Comparison of ENCODE assay signal across 9 mouse cellular contexts in genomic region chr3:87838622-87839021, GRCm38 (mm10). TPM values are rescaled to one million over a fixed set of nuclear protein-coding genes. Genes with fewer than 3 reads are reported as not detected.
DNase-seq lines count a peak whose midpoint lies in the region; ATAC-seq and TF ChIP-seq lines count a peak whose summit lies in the region.
"Had no signal": no experiment of that assay in that cellular context is flagged by ENCODE, and none has a peak within 500 bp of the region (broad histone marks: within the 10 kb centered on the region; RNA-seq: fewer than 3 reads in every experiment).

No protein-coding gene starts in this region.

- H3K9me3 ChIP-seq in intestine, postnatal 0 days (ENCODE audit: control insufficient read depth): no peaks in the 10 kb centered on the region
- no peaks in the 10 kb centered on the region for H3K9me3 ChIP-seq in intestine, embryonic 16.5 days (ENCODE audit: control insufficient read depth, low read length)
- H3K9me3 ChIP-seq: neural tube, embryonic 12.5 days had no signal

- peaks cover 8% of the 10 kb centered on the region; the same call in 1 of the 2 replicates for H3K27me3 ChIP-seq in intestine, postnatal 0 days (replicated peaks; ENCODE audit: control insufficient read depth, insufficient read depth, low read length)
- H3K27me3 ChIP-seq in intestine, embryonic 16.5 days (replicated peaks; ENCODE audit: control insufficient read depth, insufficient read depth, low read length): no peaks in the 10 kb centered on the region
- H3K27me3 ChIP-seq: neural tube, embryonic 12.5 days had no signal

- no peaks in the 10 kb centered on the region for H3K36me3 ChIP-seq in intestine, postnatal 0 days (ENCODE audit: control insufficient read depth, insufficient read depth)
- H3K36me3 ChIP-seq in intestine, embryonic 16.5 days (ENCODE audit: control insufficient read depth, insufficient read depth, low read length): no peaks in the 10 kb centered on the region
- H3K36me3 ChIP-seq: neural tube, embryonic 12.5 days had no signal

- no peak overlapping the region for H3K27ac ChIP-seq in intestine, postnatal 0 days (ENCODE audit: low read depth, low read length)
- H3K27ac ChIP-seq in intestine, embryonic 16.5 days (ENCODE audit: low read length): no peak overlapping the region
- H3K27ac ChIP-seq: neural tube, embryonic 12.5 days had no signal

- ATAC-seq in intestine, postnatal 0 days: no peak
- ATAC-seq in intestine, embryonic 16.5 days: no peak

- DNase-seq in adrenal gland, adult 2 months: peak; percentile 63
- DNase-seq in embryo, embryonic 11 days: peak; percentile 85
- DNase-seq in hindlimb bud, embryonic 11.5 days (ENCODE audit: extremely low spot score, low read depth, low spot score): peak; percentile 67
- DNase-seq in left cerebral cortex, postnatal 4 days: peak; percentile 77
- DNase-seq in retina, adult 2 months (ENCODE audit: low read depth, low spot score): peak; percentile 52
- peak; percentile 85 for DNase-seq in thymus, postnatal 14 days

- H3K4me1 ChIP-seq in intestine, postnatal 0 days (replicated peaks; ENCODE audit: control insufficient read depth, insufficient read depth, low read length): no peaks in the 10 kb centered on the region
- no peaks in the 10 kb centered on the region for H3K4me1 ChIP-seq in intestine, embryonic 16.5 days (ENCODE audit: control insufficient read depth, insufficient read depth, low read length)
- H3K4me1 ChIP-seq: neural tube, embryonic 12.5 days had no signal

- no peak overlapping the region for H3K4me2 ChIP-seq in intestine, postnatal 0 days (replicated peaks; ENCODE audit: low read depth)
- no peak overlapping the region for H3K4me2 ChIP-seq in intestine, embryonic 16.5 days (ENCODE audit: low read depth, low read length)
- H3K4me2 ChIP-seq: neural tube, embryonic 12.5 days had no signal

- peak; percentile 93 for TF ChIP-seq CTCF in intestine, postnatal 0 days (IDR thresholded peaks at IDR 0.05; ENCODE audit: low read depth)

- H3K9ac ChIP-seq in intestine, postnatal 0 days (ENCODE audit: low read depth, low read length): no peak overlapping the region
- H3K9ac ChIP-seq in intestine, embryonic 16.5 days (ENCODE audit: low read depth, low read length): no peak overlapping the region
- H3K9ac ChIP-seq: neural tube, embryonic 12.5 days had no signal

- 2% methylated on average over 4 of the region's 4 CpGs for WGBS in intestine, postnatal 0 days
- 3% methylated on average over 4 of the region's 4 CpGs for WGBS in intestine, embryonic 16.5 days

- intact Hi-C loops in left cerebral cortex, postnatal 4 days (cut with DNase I): no loop called here

- no peak overlapping the region for H3K4me3 ChIP-seq in intestine, postnatal 0 days (ENCODE audit: low read depth, low read length)
- no peak overlapping the region for H3K4me3 ChIP-seq in intestine, embryonic 16.5 days (ENCODE audit: low read length)
- H3K4me3 ChIP-seq: neural tube, embryonic 12.5 days had no signal

RNA-seq across cellular contexts. Expression of gene Sh2d2a, which starts 7.9 kb away (rescaled TPM):
- 0.17 and 0.47 TPM in 2 replicates for polyA plus RNA-seq in intestine, postnatal 0 days (2015; fragmentation: Nextera tagmentation; extraction: Ambion mirVana)
- 0.36 and 0.37 TPM in 2 replicates for polyA plus RNA-seq in intestine, embryonic 16.5 days (2015; fragmentation: Nextera tagmentation; extraction: Ambion mirVana)
- total RNA-seq in adrenal gland, adult 2 months (2021): under 1 TPM; 0.17 to 0.31 TPM
- 0.30 and 0.39 TPM in 2 replicates for polyA plus RNA-seq in adrenal gland, adult 2 months (2012; rRNA removed)
- not detected for total RNA-seq in left cerebral cortex, postnatal 4 days (2021)
- polyA plus RNA-seq: neural tube, embryonic 12.5 days had no signal

RNA-seq across cellular contexts. Expression of gene Pear1, which starts 14.5 kb away (rescaled TPM):
- polyA plus RNA-seq in intestine, postnatal 0 days (2015; fragmentation: Nextera tagmentation; extraction: Ambion mirVana): 7.7 and 10.1 TPM in 2 replicates
- 22.2 and 22.5 TPM in 2 replicates for polyA plus RNA-seq in intestine, embryonic 16.5 days (2015; fragmentation: Nextera tagmentation; extraction: Ambion mirVana)
- 10 to 100 TPM; 20.0 to 23.9 TPM for total RNA-seq in adrenal gland, adult 2 months (2021)
- polyA plus RNA-seq in adrenal gland, adult 2 months (2012; rRNA removed): 63.3 and 71.7 TPM in 2 replicates
- 10 to 100 TPM in 1 of 2 experiments, 1 to 10 TPM in 1; 8.0 to 11.5 TPM for total RNA-seq in left cerebral cortex, postnatal 4 days (2021)

RNA-seq across cellular contexts. Expression of gene Insrr, which starts 41.9 kb away (rescaled TPM):
- 0.05 TPM in 2 replicates for polyA plus RNA-seq in intestine, postnatal 0 days (2015; fragmentation: Nextera tagmentation; extraction: Ambion mirVana)
- 0.27 and 0.39 TPM in 2 replicates for polyA plus RNA-seq in intestine, embryonic 16.5 days (2015; fragmentation: Nextera tagmentation; extraction: Ambion mirVana)
- under 1 TPM; 0.52 to 0.69 TPM for total RNA-seq in adrenal gland, adult 2 months (2021)
- 1.2 and 3.9 TPM in 2 replicates for polyA plus RNA-seq in adrenal gland, adult 2 months (2012; rRNA removed)
- total RNA-seq in left cerebral cortex, postnatal 4 days (2021): 1 to 10 TPM in 1 of 2 experiments, under 1 TPM in 1; 0.70 to 1.9 TPM

RNA-seq across cellular contexts. Expression of gene Ntrk1, which starts 43.7 kb away (rescaled TPM):
- 0.16 and 0.18 TPM in 2 replicates for polyA plus RNA-seq in intestine, postnatal 0 days (2015; fragmentation: Nextera tagmentation; extraction: Ambion mirVana)
- polyA plus RNA-seq in intestine, embryonic 16.5 days (2015; fragmentation: Nextera tagmentation; extraction: Ambion mirVana): 1.4 and 1.6 TPM in 2 replicates
- total RNA-seq in adrenal gland, adult 2 months (2021): 1 to 10 TPM; 4.6 to 6.3 TPM
- 8.8 and 17.4 TPM in 2 replicates for polyA plus RNA-seq in adrenal gland, adult 2 months (2012; rRNA removed)
- under 1 TPM; 0.38 to 0.93 TPM for total RNA-seq in left cerebral cortex, postnatal 4 days (2021)

RNA-seq across cellular contexts. Expression of gene Prcc, which starts 46.8 kb away (rescaled TPM):
- polyA plus RNA-seq in intestine, postnatal 0 days (2015; fragmentation: Nextera tagmentation; extraction: Ambion mirVana): 7.9 and 8.0 TPM in 2 replicates
- 9.8 and 10.7 TPM in 2 replicates for polyA plus RNA-seq in intestine, embryonic 16.5 days (2015; fragmentation: Nextera tagmentation; extraction: Ambion mirVana)
- total RNA-seq in adrenal gland, adult 2 months (2021): 10 to 100 TPM; 48.0 to 52.0 TPM
- 28.5 and 32.5 TPM in 2 replicates for polyA plus RNA-seq in adrenal gland, adult 2 months (2012; rRNA removed)
- 10 to 100 TPM; 72.8 to 73.3 TPM for total RNA-seq in left cerebral cortex, postnatal 4 days (2021)
